19 mouse cellular contexts compared by ENCODE assay signal in genomic region chr8:9813273-9813946, GRCm38 (mm10). TPM values are rescaled to one million over a fixed set of nuclear protein-coding genes. Genes with fewer than 3 reads are reported as not detected.
DNase-seq lines count a peak whose midpoint lies in the region.
"Had no signal": no experiment of that assay in that cellular context is flagged by ENCODE, and none has a peak within 500 bp of the region (broad histone marks: within the 10 kb centered on the region; RNA-seq: fewer than 3 reads in every experiment).

No protein-coding gene starts in this region.

- peak; percentile 51 for DNase-seq in heart, adult 11 months
- DNase-seq in heart, adult 8-10 months (ENCODE audit: low spot score), result no peak
- DNase-seq in cerebellum, adult 11 months, result peak; percentile 1
- peak; percentile 50 for DNase-seq in cerebellum, adult 9-10 months
- peak; percentile 58 for DNase-seq in hindlimb bud, embryonic 11.5 days (ENCODE audit: extremely low spot score, low read depth, low spot score)
- no peak for DNase-seq in frontal cortex, postnatal 10 days (ENCODE audit: low spot score in 2 of 2)
- DNase-seq in neural tube, embryonic 10.5 days (ENCODE audit: extremely low spot score, low spot score), result no peak
- DNase-seq: adrenal gland, postnatal 14 days; heart, adult 18-20 months; heart, postnatal 36 days; kidney, adult 9 months; kidney, postnatal 25 days; spleen, adult 18-20 months; thymus, adult 2 months had no signal

RNA-seq across cellular contexts. Expression of gene Fam155a, which starts 42.4 kb away (rescaled TPM):
- total RNA-seq in heart, adult 8-10 months (2022), result not detected
- total RNA-seq: CH12.LX; heart, adult 18-20 months; heart, postnatal 36 days; MEL had no signal

RNA-seq across cellular contexts. Expression of gene Gm10217, which starts 50.6 kb away (rescaled TPM):
- total RNA-seq in heart, adult 8-10 months (2022), result not detected
- total RNA-seq: adrenal gland, postnatal 14 days; CH12.LX; gastrocnemius, adult 8-10 months; heart, adult 18-20 months; heart, postnatal 36 days; layer of hippocampus, postnatal 10 days; left cerebral cortex, adult 8-10 months; MEL had no signal

Comparison
In these comparisons a context has a peak if more than half of its experiments do, and no peak if none do; other contexts are left out.
1. DNase-seq: peak in heart, adult 11 months (single experiment), cerebellum, adult 11 months (single experiment), cerebellum, adult 9-10 months (single experiment) and hindlimb bud, embryonic 11.5 days (single experiment); none in heart, adult 8-10 months (single experiment), frontal cortex, postnatal 10 days (0 of 2) and neural tube, embryonic 10.5 days (single experiment).